Mouse (Mus musculus) cerebellum, adult 2 months (tissue): ENCODE results near the gene Gcdh. TPM values are rescaled to one million over a fixed set of nuclear protein-coding genes. Genes with fewer than 3 reads are reported as not detected.

ENCODE experiments used
- DNase-seq, 2 experiments: peaks; one replicate each; pipeline ENCODE4 v3.0.0; 2021
- H3K27ac ChIP-seq: fragments of 200-500 bp; 2 replicates; pipeline ENCODE4 v1.5.1; 2012; ENCODE audit warnings: low read length, control low read depth, inconsistent platforms; ENCODE audit not compliant: insufficient read depth
- H3K27me3 ChIP-seq: fragments of 200-500 bp; 2 replicates; pipeline ENCODE4 v1.6.1; 2012; ENCODE audit warnings: inconsistent platforms, mild to moderate bottlenecking, low read length, moderate library complexity; ENCODE audit not compliant: control insufficient read depth, insufficient read depth
- H3K4me1 ChIP-seq: fragments of 200-500 bp; 2 replicates; pipeline ENCODE4 v1.6.1; 2011; ENCODE audit warnings: low read length; ENCODE audit not compliant: control insufficient read depth, insufficient read depth
- H3K4me3 ChIP-seq: fragments of 200-500 bp; replicated peaks from 2 replicates; pipeline ENCODE3; 2011; ENCODE audit warnings: mild to moderate bottlenecking, low read depth, low read length, control low read depth; ENCODE audit not compliant: insufficient read depth
- CTCF ChIP-seq: fragments of 200-500 bp; IDR thresholded peaks from 2 replicates; pipeline ENCODE4 v1.5.1; 2011; ENCODE audit warnings: low read depth, mild to moderate bottlenecking, control low read depth, low read length, moderate library complexity, borderline replicate concordance; ENCODE audit not compliant: insufficient read depth
- POLR2A ChIP-seq: fragments of 200-500 bp; IDR thresholded peaks from 2 replicates; pipeline ENCODE4 v1.6.1; 2011; ENCODE audit warnings: low read length, control low read depth, borderline replicate concordance; ENCODE audit not compliant: insufficient read depth
- WGBS: fragments of 180-500 bp; shearing (Covaris S2); methylation state at CpG from one replicate; pipeline ENCODE4 v1.1.7; 2018; 5-methylcytosine and 5-hydroxymethylcytosine counted together
- polyA plus RNA-seq: library from polyadenylated mRNA; depleted of rRNA; stranded (reverse); fragments of >200 nt; gene quantifications from 2 replicates; pipeline ENCODE4 v1.2.3, GENCODE M21; 2012

Gene Gcdh
- polyA plus RNA-seq, 1 experiment = 88.2 TPM

DNA sequence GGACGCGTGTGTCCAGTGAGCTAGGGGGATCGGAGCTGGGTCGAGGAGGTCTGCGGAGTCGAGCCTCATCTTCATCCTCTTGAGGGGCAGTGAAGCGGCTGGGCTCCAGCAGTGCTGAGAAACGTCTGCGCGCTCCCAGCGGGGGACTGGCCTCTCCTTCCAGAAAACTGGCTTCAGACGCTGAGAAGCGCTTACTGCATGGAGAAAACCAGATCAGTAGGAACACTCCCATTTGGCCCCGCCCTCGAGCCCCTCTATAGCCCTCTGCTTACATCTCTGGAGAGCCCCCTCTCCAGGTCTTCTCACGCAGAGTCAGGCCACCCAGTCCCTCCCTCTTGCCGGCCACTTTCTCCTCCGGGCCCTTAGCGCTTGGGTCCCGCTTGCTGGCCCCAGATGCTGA, 24.1 kb upstream of the Gcdh start:
- TF ChIP-seq POLR2A = no peak
- no peak for TF ChIP-seq CTCF
- DNase-seq = no peak
- H3K27me3 ChIP-seq = no peaks in the 10 kb centered on the region

GRCm38 (mm10) chr8:84915269-84915668, 21.5 kb upstream of the Gcdh start:
- Histone ChIP-seq H3K27ac (no peak overlapping the region), H3K4me3 (no peak overlapping the region), H3K4me1 (peaks cover 29% of the 10 kb centered on the region), H3K27me3 (no peaks in the 10 kb centered on the region)
- no peak for TF ChIP-seq CTCF
- TF ChIP-seq POLR2A = no peak
- WGBS = 89% methylated on average over 8 of the region's 8 CpGs
- no peak for DNase-seq

More for the DNA sequence above, 24.1 kb upstream of the Gcdh start:
- peaks cover 7% of the 10 kb centered on the region for H3K4me1 ChIP-seq
- no peak overlapping the region for H3K27ac ChIP-seq
- no peak overlapping the region for H3K4me3 ChIP-seq
- 32% methylated on average over 20 of the region's 20 CpGs for WGBS

GRCm38 (mm10) chr8:84913960-84914359, 20.2 kb upstream of the Gcdh start:
- Histone ChIP-seq H3K4me3 (peak overlapping the region; percentile 25), H3K4me1 (peaks cover 38% of the 10 kb centered on the region), H3K27ac (peak overlapping the region; percentile 44; the same call in 1 of the 2 replicates), H3K27me3 (no peaks in the 10 kb centered on the region)
- TF ChIP-seq CTCF (peak; percentile 41; the same call in 1 of the 2 replicates), POLR2A (no peak)
- DNase-seq = peak in 1 of 2 experiments; percentile 49
- 34% methylated on average over 4 of the region's 4 CpGs for WGBS

- Histone ChIP-seq H3K4me1 (peaks cover 38% of the 10 kb centered on the region), H3K4me3 (peak overlapping the region; percentile 55), H3K27ac (peak overlapping the region; percentile 44; the same call in 1 of the 2 replicates), H3K27me3 (no peaks in the 10 kb centered on the region)
- TF ChIP-seq CTCF (no peak), POLR2A (no peak)
- DNase-seq = no peak
- WGBS = 9% methylated on average over 9 of the region's 9 CpGs
Observed at GRCm38 (mm10) chr8:84913502-84913900, 19.8 kb upstream of the Gcdh start.

GRCm38 (mm10) chr8:84912895-84913501, 19.3 kb upstream of the Gcdh start:
- peak; percentile 84; the same call in 1 of the 2 replicates for TF ChIP-seq POLR2A
- TF ChIP-seq CTCF = no peak
- no peaks in the 10 kb centered on the region for H3K27me3 ChIP-seq
- 4% methylated on average over 55 of the region's 55 CpGs for WGBS
- H3K4me1 ChIP-seq = peaks cover 34% of the 10 kb centered on the region
- peak overlapping the region; percentile 55 for H3K4me3 ChIP-seq
- DNase-seq = peak; percentile 88 to 93
- peak overlapping the region; percentile 90 for H3K27ac ChIP-seq

DNA sequence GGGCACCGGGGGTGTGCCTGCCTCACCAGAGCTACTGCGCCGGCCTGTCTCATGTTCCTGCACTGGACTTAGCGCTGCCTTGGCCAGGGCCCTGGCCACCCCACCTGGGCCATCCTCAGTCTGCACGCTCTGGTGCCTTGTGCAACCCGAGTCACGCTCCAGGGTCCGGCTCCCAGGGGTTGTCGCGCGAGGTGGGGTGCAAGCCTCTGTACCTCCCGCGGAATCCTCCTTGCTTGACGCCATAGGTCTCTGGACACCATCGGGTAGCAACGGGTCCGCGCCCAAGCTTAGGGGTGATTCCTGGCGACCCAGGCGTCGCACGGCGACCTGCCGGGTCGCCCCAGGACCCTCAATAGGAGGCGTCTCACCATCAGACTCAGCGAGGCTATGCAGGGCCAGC, 18.7 kb upstream of the Gcdh start:
- H3K4me1 ChIP-seq = peaks cover 34% of the 10 kb centered on the region
- peak overlapping the region; percentile 55 for H3K4me3 ChIP-seq
- WGBS = 40% methylated on average over 27 of the region's 27 CpGs
- DNase-seq = peak in 1 of 2 experiments; percentile 36
- H3K27me3 ChIP-seq = no peaks in the 10 kb centered on the region
- no peak for TF ChIP-seq POLR2A
- no peak for TF ChIP-seq CTCF
- H3K27ac ChIP-seq = peak overlapping the region; percentile 90

DNA sequence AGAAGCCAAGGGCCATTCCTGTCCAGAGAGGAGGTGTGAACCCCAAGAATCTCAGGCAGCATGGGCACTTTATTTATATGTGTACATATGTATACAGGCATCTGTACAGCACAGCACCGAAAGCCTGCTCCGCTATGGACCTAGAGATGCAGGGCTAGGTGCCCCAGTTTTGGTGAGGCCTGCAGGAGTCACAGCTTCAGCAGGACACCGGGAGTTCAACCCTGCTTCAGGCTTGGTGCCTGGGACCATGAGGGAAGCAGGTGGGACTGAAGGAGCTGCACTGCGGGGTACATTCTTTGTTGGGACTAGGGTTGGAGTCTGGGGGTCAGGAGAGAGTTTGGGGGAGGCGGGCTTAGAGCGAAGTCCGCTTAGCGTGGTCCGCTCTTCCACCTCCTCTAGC, 18.1 kb upstream of the Gcdh start:
- WGBS = 84% methylated on average over 9 of the region's 9 CpGs
- TF ChIP-seq POLR2A (no peak), CTCF (no peak)
- no peaks in the 10 kb centered on the region for H3K27me3 ChIP-seq
- H3K4me1 ChIP-seq = peaks cover 34% of the 10 kb centered on the region
- no peak overlapping the region for H3K4me3 ChIP-seq
- DNase-seq = no peak
- H3K27ac ChIP-seq = no peak overlapping the region

- no peak for TF ChIP-seq CTCF
- TF ChIP-seq POLR2A = 0 out of 2 replicates have a peak, but pooled peaks have one; percentile 18
- Histone ChIP-seq H3K27me3 (no peaks in the 10 kb centered on the region), H3K4me1 (peaks cover 34% of the 10 kb centered on the region), H3K27ac (peak overlapping the region; percentile 38), H3K4me3 (peak overlapping the region; percentile 12)
- DNase-seq = peak; percentile 81 to 90
- 10% methylated on average over 6 of the region's 6 CpGs for WGBS
Observed at GRCm38 (mm10) chr8:84910551-84910950, 16.8 kb upstream of the Gcdh start.
